ENCODE assay signal across 28 mouse cellular contexts in the genomic region with DNA sequence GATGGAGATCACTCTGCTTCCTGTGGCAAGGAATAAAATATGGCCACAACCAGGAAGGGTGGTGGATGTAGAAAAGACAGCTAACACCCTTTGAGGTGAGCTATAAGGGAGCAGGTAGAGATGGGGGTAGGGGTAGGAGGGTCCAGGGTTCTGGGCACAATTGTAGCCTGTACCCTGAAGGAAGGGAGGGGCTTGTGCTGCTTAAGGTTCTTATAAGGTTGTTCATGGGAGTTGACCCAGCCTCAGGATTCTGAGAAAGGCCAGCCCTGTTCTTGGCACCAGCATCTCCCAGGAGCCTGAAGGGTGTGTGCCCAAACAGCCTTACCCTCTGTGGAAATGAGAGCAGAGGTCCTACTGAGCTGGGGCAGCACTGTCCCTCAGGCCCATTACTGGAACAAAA. TPM values are rescaled to one million over a fixed set of nuclear protein-coding genes. Genes with fewer than 3 reads are reported as not detected.
DNase-seq lines count a peak whose midpoint lies in the region; ATAC-seq and TF ChIP-seq lines count a peak whose summit lies in the region.
"Had no signal": no experiment of that assay in that cellular context is flagged by ENCODE, and none has a peak within 500 bp of the region (broad histone marks: within the 10 kb centered on the region; RNA-seq: fewer than 3 reads in every experiment).

No protein-coding gene starts in this region.

- H3K27me3 ChIP-seq in heart, embryonic 12.5 days (replicated peaks): no peaks in the 10 kb centered on the region
- no peaks in the 10 kb centered on the region for H3K27me3 ChIP-seq in CH12.LX (replicated peaks)
- no peaks in the 10 kb centered on the region for H3K27me3 ChIP-seq in midbrain, embryonic 15.5 days (replicated peaks)
- H3K27me3 ChIP-seq: midbrain, embryonic 13.5 days had no signal

- ATAC-seq in heart, embryonic 12.5 days (ENCODE audit: insufficient number of reproducible peaks, low FRiP score): no peak
- ATAC-seq in midbrain, embryonic 15.5 days (replicated peaks): no peak
- ATAC-seq: activated CD4-positive, CD25-positive, alpha-beta regulatory T cell, adult 4 months; forebrain, postnatal 0 days; intestine, postnatal 0 days; lung, postnatal 0 days; midbrain, embryonic 13.5 days had no signal

- H3K27ac ChIP-seq in heart, embryonic 12.5 days (ENCODE audit: poor library complexity, severe bottlenecking): no peak overlapping the region
- no peak overlapping the region for H3K27ac ChIP-seq in CH12.LX (ENCODE audit: insufficient read depth, low read depth)
- H3K27ac ChIP-seq in midbrain, embryonic 15.5 days: no peak overlapping the region
- H3K27ac ChIP-seq: embryonic facial prominence, embryonic 13.5 days; forebrain, embryonic 12.5 days; heart, embryonic 10.5 days; hindbrain, embryonic 14.5 days; macrophage; midbrain, embryonic 13.5 days had no signal

- in situ Hi-C loops in CH12.LX (cut with MboI; ENCODE audit: low pct_ligation_motif_present, low pct_unique_long_range_greater_than_20kb, low sequenced_read_pairs): loop anchor here (5.0 kb wide), 1 partner anchor 40 kb away; the partner anchor contains the start of gene Gatd1

- no peak overlapping the region for H3K4me3 ChIP-seq in heart, embryonic 12.5 days
- no peak overlapping the region for H3K4me3 ChIP-seq in CH12.LX (replicated peaks in 1 of 3; ENCODE audit: low read depth in 2 of 3, low read length in 2 of 3, poor library complexity in 1 of 3)
- no peak overlapping the region for H3K4me3 ChIP-seq in midbrain, embryonic 15.5 days
- H3K4me3 ChIP-seq: embryonic facial prominence, embryonic 13.5 days; erythroblast, embryonic 14.5 days; forebrain, embryonic 12.5 days; heart, embryonic 10.5 days; midbrain, embryonic 13.5 days had no signal

- peak; percentile 65 for DNase-seq in adrenal gland, postnatal 10 days
- DNase-seq in adrenal gland, postnatal 4 days (ENCODE audit: low spot score in 2 of 2): no peak
- DNase-seq in heart, postnatal 4 days: peak; percentile 9
- DNase-seq in CH12.LX (ENCODE audit: extremely low read depth) (no peak), adipocyte (ENCODE audit: low spot score) (peak; percentile 92)
- DNase-seq in urinary bladder, postnatal 4 days (ENCODE audit: low spot score in 2 of 2): no peak
- DNase-seq: cerebellum, adult 11 months; forebrain, postnatal 0 days; gastrocnemius, postnatal 10 days; kidney, adult 9 months; kidney, postnatal 10 days; layer of hippocampus, postnatal 36 days; left cerebral cortex, postnatal 4 days; lung, adult 18-20 months; thymus, postnatal 4 days had no signal

- peaks cover 20% of the 10 kb centered on the region for H3K79me2 ChIP-seq in CH12.LX (replicated peaks; ENCODE audit: control insufficient read depth, extremely low read depth, insufficient read depth, poor library complexity, severe bottlenecking)

- no peak overlapping the region for H3K4me2 ChIP-seq in heart, embryonic 12.5 days
- H3K4me2 ChIP-seq in CH12.LX (ENCODE audit: insufficient read depth, low read depth, poor library complexity, severe bottlenecking): no peak overlapping the region
- H3K4me2 ChIP-seq in midbrain, embryonic 15.5 days: no peak overlapping the region
- H3K4me2 ChIP-seq: embryonic facial prominence, embryonic 13.5 days; forebrain, embryonic 12.5 days; hindbrain, embryonic 14.5 days; midbrain, embryonic 13.5 days had no signal

- H3K9me3 ChIP-seq in heart, embryonic 12.5 days (replicated peaks): no peaks in the 10 kb centered on the region
- H3K9me3 ChIP-seq in CH12.LX (replicated peaks; ENCODE audit: low read length): no peaks in the 10 kb centered on the region
- no peaks in the 10 kb centered on the region for H3K9me3 ChIP-seq in midbrain, embryonic 15.5 days
- H3K9me3 ChIP-seq: embryonic facial prominence, embryonic 13.5 days; forebrain, embryonic 12.5 days; heart, embryonic 10.5 days; midbrain, embryonic 13.5 days had no signal

- TF ChIP-seq POLR2A in CH12.LX (IDR thresholded peaks at IDR 0.05; ENCODE audit: low read depth, low read length): peak; percentile 51; the same call in 1 of the 2 replicates

- peaks cover 29% of the 10 kb centered on the region for H3K4me1 ChIP-seq in heart, embryonic 12.5 days (replicated peaks)
- peaks cover 14 to 51% of the 10 kb centered on the region in 2 experiments for H3K4me1 ChIP-seq in CH12.LX (ENCODE audit: control insufficient read depth in 1 of 2, insufficient read depth in 2 of 2)
- H3K4me1 ChIP-seq in midbrain, embryonic 15.5 days: peaks cover 28% of the 10 kb centered on the region

- TF ChIP-seq EP300 in CH12.LX (IDR thresholded peaks at IDR 0.05; ENCODE audit: low read length): no peak

- dilution Hi-C loops in CH12.LX (cut with MboI; ENCODE audit: extremely low pct_ligation_motif_present, extremely low pct_unique_long_range_greater_than_20kb, low sequenced_read_pairs): no loop called here

- no peak overlapping the region for H3K9ac ChIP-seq in heart, embryonic 12.5 days
- H3K9ac ChIP-seq in CH12.LX (ENCODE audit: insufficient read depth, low read depth): no peak overlapping the region
- H3K9ac ChIP-seq in midbrain, embryonic 15.5 days: no peak overlapping the region
- H3K9ac ChIP-seq: embryonic facial prominence, embryonic 13.5 days; forebrain, embryonic 12.5 days; forebrain, postnatal 0 days; hindbrain, embryonic 14.5 days; midbrain, embryonic 13.5 days had no signal

- TF ChIP-seq RAD21 in CH12.LX (IDR thresholded peaks at IDR 0.05; ENCODE audit: low read depth, low read length): no peak

- peaks cover 40% of the 10 kb centered on the region for H3K36me3 ChIP-seq in heart, embryonic 12.5 days
- H3K36me3 ChIP-seq in CH12.LX (replicated peaks in 1 of 2; ENCODE audit: control insufficient read depth in 1 of 2, insufficient read depth in 1 of 2, low read length in 1 of 2): peaks cover 33 to 43% of the 10 kb centered on the region in 2 experiments
- H3K36me3 ChIP-seq in midbrain, embryonic 15.5 days (replicated peaks): peaks cover 10% of the 10 kb centered on the region; the same call in 1 of the 2 replicates

- no peak for TF ChIP-seq CTCF in CH12.LX (conservative IDR thresholded peaks at IDR 0.05 in 1 of 2, IDR thresholded peaks at IDR 0.05 in 1 of 2; ENCODE audit: low read depth in 2 of 2, low read length in 2 of 2)

TF ChIP-seq in CH12.LX, 34 proteins besides CTCF, POLR2A, EP300 and RAD21 (continues in another document):
- no peak for TF ChIP-seq ETS1 (conservative IDR thresholded peaks at IDR 0.05; ENCODE audit: low read depth, low read length)
- no peak for TF ChIP-seq NRF1 (IDR thresholded peaks at IDR 0.05; ENCODE audit: low read depth, low read length)
- peak; percentile 70; the same call in 1 of the 2 replicates for TF ChIP-seq RCOR1 (conservative IDR thresholded peaks at IDR 0.05; ENCODE audit: low read depth, low read length)
- no peak for TF ChIP-seq SIN3A (IDR thresholded peaks at IDR 0.05; ENCODE audit: low read length)
- no peak for TF ChIP-seq PAX5 (IDR thresholded peaks at IDR 0.05; ENCODE audit: low read length)
- TF ChIP-seq USF1 (IDR thresholded peaks at IDR 0.05; ENCODE audit: low read depth, low read length): no peak
- no peak for TF ChIP-seq HCFC1 (IDR thresholded peaks at IDR 0.05; ENCODE audit: low read depth, low read length)

RNA-seq across cellular contexts. Expression of gene Pnpla2, which starts 3.1 kb away (rescaled TPM):
- 1,000 to 10,000 TPM; 1,181 to 1,292 TPM for total RNA-seq in adrenal gland, postnatal 10 days (2021)
- 100 to 1,000 TPM; 173 to 205 TPM for total RNA-seq in adrenal gland, postnatal 4 days (2021)
- 100 to 1,000 TPM; 118 to 127 TPM for total RNA-seq in heart, postnatal 4 days (2021)
- polyA plus RNA-seq in heart, embryonic 12.5 days (2016; fragmentation: Nextera tagmentation; extraction: Ambion mirVana): 42.3 and 43.3 TPM in 2 replicates
- 8.9 and 11.7 TPM in 2 replicates for total RNA-seq in CH12.LX (2012; rRNA removed)
- total RNA-seq in CH12.LX (2014; rRNA removed): 1.5 and 2.8 TPM in 2 replicates
- 25.3 and 29.6 TPM in 2 replicates for polyA plus RNA-seq in CH12.LX (2012; ENCODE audit: insufficient read length, low read depth)
- 17.7 and 20.1 TPM in 2 replicates for polyA plus RNA-seq in midbrain, embryonic 15.5 days (2015; fragmentation: Nextera tagmentation; extraction: Ambion mirVana)

RNA-seq across cellular contexts. Expression of gene Rplp2, which starts 4.8 kb away (rescaled TPM):
- 1,000 to 10,000 TPM; 1,282 to 1,421 TPM for total RNA-seq in adrenal gland, postnatal 10 days (2021)
- total RNA-seq in adrenal gland, postnatal 4 days (2021): 1,000 to 10,000 TPM; 1,329 to 1,362 TPM
- 1,000 to 10,000 TPM; 1,146 to 1,184 TPM for total RNA-seq in heart, postnatal 4 days (2021)
- polyA plus RNA-seq in heart, embryonic 12.5 days (2016; fragmentation: Nextera tagmentation; extraction: Ambion mirVana): 867 and 941 TPM in 2 replicates
- total RNA-seq in CH12.LX (2012; rRNA removed) (3,147 and 3,416 TPM in 2 replicates), CH12.LX (2014; rRNA removed) (791 and 892 TPM in 2 replicates)
- polyA plus RNA-seq in CH12.LX (2012; ENCODE audit: insufficient read length, low read depth): 2,025 and 2,969 TPM in 2 replicates
- 597 and 636 TPM in 2 replicates for polyA plus RNA-seq in midbrain, embryonic 15.5 days (2015; fragmentation: Nextera tagmentation; extraction: Ambion mirVana)

RNA-seq across cellular contexts. Expression of gene Pidd1, which starts 8.1 kb away (rescaled TPM):
- 1 to 10 TPM; 2.4 to 7.3 TPM for total RNA-seq in adrenal gland, postnatal 10 days (2021)
- total RNA-seq in adrenal gland, postnatal 4 days (2021): 10 to 100 TPM in 1 of 2 experiments, 1 to 10 TPM in 1; 8.4 to 12.6 TPM
- total RNA-seq in heart, postnatal 4 days (2021): 1 to 10 TPM; 5.9 to 6.4 TPM
- 12.0 and 14.3 TPM in 2 replicates for polyA plus RNA-seq in heart, embryonic 12.5 days (2016; fragmentation: Nextera tagmentation; extraction: Ambion mirVana)
- 7.8 and 9.6 TPM in 2 replicates for total RNA-seq in CH12.LX (2012; rRNA removed)
- total RNA-seq in CH12.LX (2014; rRNA removed): 5.1 and 5.8 TPM in 2 replicates
- polyA plus RNA-seq in CH12.LX (2012; ENCODE audit: insufficient read length, low read depth): 21.4 and 24.9 TPM in 2 replicates
- 3.4 and 3.8 TPM in 2 replicates for polyA plus RNA-seq in midbrain, embryonic 15.5 days (2015; fragmentation: Nextera tagmentation; extraction: Ambion mirVana)

RNA-seq across cellular contexts. Expression of gene Cracr2b, which starts 9.0 kb away (rescaled TPM):
- total RNA-seq in adrenal gland, postnatal 10 days (2021): 10 to 100 TPM; 16.8 to 19.6 TPM
- total RNA-seq in adrenal gland, postnatal 4 days (2021): 10 to 100 TPM; 13.1 to 14.2 TPM
- 10 to 100 TPM; 17.6 to 20.1 TPM for total RNA-seq in heart, postnatal 4 days (2021)
- 16.6 and 17.5 TPM in 2 replicates for polyA plus RNA-seq in heart, embryonic 12.5 days (2016; fragmentation: Nextera tagmentation; extraction: Ambion mirVana)
- total RNA-seq in CH12.LX (2012; rRNA removed) (not detected in 2 replicates), CH12.LX (2014; rRNA removed) (not detected in 2 replicates)
- polyA plus RNA-seq in CH12.LX (2012; ENCODE audit: insufficient read length, low read depth): not detected in 2 replicates
- 7.6 and 8.7 TPM in 2 replicates for polyA plus RNA-seq in midbrain, embryonic 15.5 days (2015; fragmentation: Nextera tagmentation; extraction: Ambion mirVana)
- total RNA-seq: common myeloid progenitor, adult 5-6 weeks had no signal
- polyA plus RNA-seq: activated CD4-positive, CD25-positive, alpha-beta regulatory T cell, adult 4 months had no signal

RNA-seq across cellular contexts. Expression of gene Slc25a22, which starts 14.2 kb away (rescaled TPM):
- 10 to 100 TPM; 60.2 to 74.3 TPM for total RNA-seq in adrenal gland, postnatal 10 days (2021)
- 10 to 100 TPM; 46.9 to 60.3 TPM for total RNA-seq in adrenal gland, postnatal 4 days (2021)
- 10 to 100 TPM; 30.5 to 32.3 TPM for total RNA-seq in heart, postnatal 4 days (2021)
- 19.3 and 20.7 TPM in 2 replicates for polyA plus RNA-seq in heart, embryonic 12.5 days (2016; fragmentation: Nextera tagmentation; extraction: Ambion mirVana)
- total RNA-seq in CH12.LX (2012; rRNA removed) (16.1 and 20.8 TPM in 2 replicates), CH12.LX (2014; rRNA removed) (6.1 and 6.5 TPM in 2 replicates)
- 31.5 and 32.1 TPM in 2 replicates for polyA plus RNA-seq in CH12.LX (2012; ENCODE audit: insufficient read length, low read depth)
- 109 and 120 TPM in 2 replicates for polyA plus RNA-seq in midbrain, embryonic 15.5 days (2015; fragmentation: Nextera tagmentation; extraction: Ambion mirVana)

Comparison
In these comparisons a context has a peak if more than half of its experiments do, and no peak if none do; other contexts are left out.
1. DNase-seq: peak in adrenal gland, postnatal 10 days (single experiment), heart, postnatal 4 days (single experiment) and adipocyte (single experiment); none in adrenal gland, postnatal 4 days (0 of 2), CH12.LX (single experiment) and urinary bladder, postnatal 4 days (0 of 2).
2. RNA of gene Pnpla2, which starts 3.1 kb away (total RNA-seq): 1,181 to 1,292 TPM in adrenal gland, postnatal 10 days, 173 to 205 TPM in adrenal gland, postnatal 4 days and 118 to 127 TPM in heart, postnatal 4 days; 1.5 to 11.7 TPM in CH12.LX; every median in the first group is over 4 times any median in the second.